Mouse (Mus musculus) spleen, adult 2 months (tissue): Measurements from ENCODE around the gene Dnm2. TPM values are rescaled to one million over a fixed set of nuclear protein-coding genes. Genes with fewer than 3 reads are reported as not detected.

ENCODE experiments used
- DNase-seq, 2 experiments: peaks; one replicate each; pipeline versions ENCODE4 v3.0.0 to v3.0.0-alpha.2; 2012 to 2021; ENCODE audit warnings: low spot score in 2 of 2, low read depth in 1 of 2
- H3K27ac ChIP-seq: fragments of 200-500 bp; 2 replicates; pipeline ENCODE4 v1.5.1; 2012; ENCODE audit warnings: low read length, inconsistent platforms; ENCODE audit not compliant: insufficient read depth
- H3K27me3 ChIP-seq: fragments of 200-500 bp; 2 replicates; pipeline ENCODE4 v1.6.1; 2012; ENCODE audit warnings: mild to moderate bottlenecking, moderate library complexity, low read length, inconsistent platforms; ENCODE audit not compliant: control insufficient read depth, insufficient read depth
- H3K36me3 ChIP-seq: fragments of 200-500 bp; 2 replicates; pipeline ENCODE4 v1.6.1; 2012; ENCODE audit warnings: mild to moderate bottlenecking, low read length, inconsistent platforms; ENCODE audit not compliant: control insufficient read depth, insufficient read depth
- H3K4me1 ChIP-seq: fragments of 200-500 bp; 2 replicates; pipeline ENCODE4 v1.6.1; 2011; ENCODE audit warnings: inconsistent platforms; ENCODE audit not compliant: control insufficient read depth, insufficient read depth, insufficient read length
- H3K4me3 ChIP-seq: fragments of 200-500 bp; 2 replicates; pipeline ENCODE4 v1.5.1; 2011; ENCODE audit warnings: mild to moderate bottlenecking, inconsistent platforms; ENCODE audit not compliant: insufficient read depth, insufficient read length; ENCODE audit errors: extremely low read depth
- CTCF ChIP-seq: fragments of 200-500 bp; IDR thresholded peaks from 2 replicates; pipeline ENCODE4 v1.5.1; 2011; ENCODE audit warnings: mild to moderate bottlenecking, inconsistent platforms; ENCODE audit not compliant: insufficient read depth, insufficient read length, insufficient replicate concordance; ENCODE audit errors: extremely low read depth
- POLR2A ChIP-seq: fragments of 200-500 bp; IDR thresholded peaks from 2 replicates; pipeline ENCODE4 v1.6.1; 2011; ENCODE audit warnings: low read depth, low read length, inconsistent platforms
- WGBS: fragments of 180-500 bp; shearing (Covaris S2); methylation state at CpG from one replicate; pipeline ENCODE4 v1.1.7; 2018; 5-methylcytosine and 5-hydroxymethylcytosine counted together
- polyA plus RNA-seq: library from polyadenylated mRNA; depleted of rRNA; stranded (reverse); fragments of >200 nt; gene quantifications from 2 replicates; pipeline ENCODE4 v1.2.3, GENCODE M21; 2012

The Dnm2 gene
- polyA plus RNA-seq, 1 experiment = 223 TPM

GRCm38 (mm10) chr9:21444574-21444973 is 19.9 kb downstream of the Dnm2 start:
- no peaks in the 10 kb centered on the region for H3K27me3 ChIP-seq
- H3K4me1 ChIP-seq = peaks cover 21% of the 10 kb centered on the region; the same call in 1 of the 2 replicates
- 70% methylated on average over 4 of the region's 4 CpGs for WGBS
- H3K36me3 ChIP-seq = peaks cover under 1% of the 10 kb centered on the region
- TF ChIP-seq CTCF (no peak), POLR2A (no peak)
- no peak overlapping the region for H3K4me3 ChIP-seq
- no peak overlapping the region for H3K27ac ChIP-seq
- DNase-seq = no peak

GRCm38 (mm10) chr9:21445081-21445744 is 20.5 kb downstream of the Dnm2 start:
- peaks cover 2% of the 10 kb centered on the region for H3K36me3 ChIP-seq

GRCm38 (mm10) chr9:21447778-21448177 is 23.1 kb downstream of the Dnm2 start:
- no peak for DNase-seq
- Histone ChIP-seq H3K4me1 (peaks cover 26% of the 10 kb centered on the region; the same call in 1 of the 2 replicates), H3K4me3 (no peak overlapping the region), H3K36me3 (peaks cover 2% of the 10 kb centered on the region), H3K27ac (no peak overlapping the region), H3K27me3 (no peaks in the 10 kb centered on the region)
- no peak for TF ChIP-seq CTCF
- no peak for TF ChIP-seq POLR2A
- WGBS = 58% methylated on average over 2 of the region's 2 CpGs

More at GRCm38 (mm10) chr9:21445081-21445744, 20.5 kb downstream of the Dnm2 start:
- H3K4me3 ChIP-seq = no peak overlapping the region
- H3K4me1 ChIP-seq = peaks cover 21% of the 10 kb centered on the region; the same call in 1 of the 2 replicates
- no peak overlapping the region for H3K27ac ChIP-seq
- H3K27me3 ChIP-seq = no peaks in the 10 kb centered on the region
- 95% methylated on average over 6 of the region's 6 CpGs for WGBS
- no peak for DNase-seq
- no peak for TF ChIP-seq CTCF

GRCm38 (mm10) chr9:21449710-21450109 is 25.0 kb downstream of the Dnm2 start:
- Histone ChIP-seq H3K4me3 (no peak overlapping the region), H3K27ac (peak overlapping the region; percentile 58), H3K36me3 (peaks cover 2% of the 10 kb centered on the region), H3K4me1 (peaks cover 34% of the 10 kb centered on the region; the same call in 1 of the 2 replicates), H3K27me3 (no peaks in the 10 kb centered on the region)
- TF ChIP-seq POLR2A (no peak), CTCF (no peak)
- WGBS = 63% methylated on average over 2 of the region's 2 CpGs
- DNase-seq = peak in 1 of 2 experiments; percentile 22

GRCm38 (mm10) chr9:21450270-21450669 is 25.6 kb downstream of the Dnm2 start:
- peaks cover 2% of the 10 kb centered on the region for H3K36me3 ChIP-seq
- DNase-seq = no peak
- H3K27ac ChIP-seq = peak overlapping the region; percentile 58
- WGBS = 35% methylated on average over 3 of the region's 3 CpGs
- no peak overlapping the region for H3K4me3 ChIP-seq
- TF ChIP-seq CTCF (no peak), POLR2A (no peak)
- H3K4me1 ChIP-seq = peaks cover 38% of the 10 kb centered on the region; the same call in 1 of the 2 replicates
- no peaks in the 10 kb centered on the region for H3K27me3 ChIP-seq

GRCm38 (mm10) chr9:21451391-21451790 is 26.7 kb downstream of the Dnm2 start:
- H3K4me1 ChIP-seq = peaks cover 38% of the 10 kb centered on the region; the same call in 1 of the 2 replicates
- WGBS = 81% methylated on average over 8 of the region's 8 CpGs
- H3K4me3 ChIP-seq = no peak overlapping the region
- DNase-seq = no peak
- TF ChIP-seq POLR2A (no peak), CTCF (no peak)
- H3K36me3 ChIP-seq = peaks cover 2% of the 10 kb centered on the region; the same call in 1 of the 2 replicates
- H3K27ac ChIP-seq = no peak overlapping the region
- H3K27me3 ChIP-seq = no peaks in the 10 kb centered on the region

GRCm38 (mm10) chr9:21451870-21452269 is 27.2 kb downstream of the Dnm2 start:
- Histone ChIP-seq H3K27me3 (no peaks in the 10 kb centered on the region), H3K27ac (no peak overlapping the region), H3K4me1 (peaks cover 38% of the 10 kb centered on the region; the same call in 1 of the 2 replicates), H3K36me3 (peaks cover 2% of the 10 kb centered on the region; the same call in 1 of the 2 replicates), H3K4me3 (no peak overlapping the region)
- TF ChIP-seq CTCF = no peak
- no peak for TF ChIP-seq POLR2A
- WGBS = 50% methylated on average over 8 of the region's 8 CpGs
- no peak for DNase-seq
